ENCODE assay signal across 20 mouse cellular contexts in the genomic region with DNA sequence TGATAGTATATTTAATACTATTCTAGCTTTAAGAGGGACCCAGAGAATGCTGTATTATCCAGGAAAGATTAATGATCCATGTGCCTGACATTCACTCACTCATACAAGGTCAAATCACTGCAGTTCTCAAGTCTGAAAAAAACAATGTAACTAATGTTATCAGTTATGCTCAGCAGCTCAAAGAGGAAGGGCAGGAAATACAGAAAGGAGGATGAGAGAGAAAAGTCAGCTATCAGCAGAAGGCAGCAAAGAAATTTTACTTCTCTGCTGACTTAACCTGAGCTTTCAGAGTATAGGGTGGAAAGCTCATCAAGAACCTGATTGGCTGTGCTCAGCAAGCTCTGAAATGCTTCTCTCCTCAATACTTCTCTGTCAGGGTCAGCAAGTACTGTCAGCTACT.
"Had no signal": no experiment of that assay in that cellular context is flagged by ENCODE, and none has a peak within 500 bp of the region (broad histone marks: within the 10 kb centered on the region; RNA-seq: fewer than 3 reads in every experiment).

No protein-coding gene starts in this region.

- H3K9ac ChIP-seq: liver, embryonic 15.5 days; lung, embryonic 14.5 days; midbrain, embryonic 13.5 days; neural tube, embryonic 13.5 days; neural tube, embryonic 15.5 days; stomach, embryonic 15.5 days had no signal

- H3K4me3 ChIP-seq: liver, embryonic 15.5 days; midbrain, embryonic 13.5 days; myocyte; neural tube, embryonic 13.5 days; neural tube, embryonic 15.5 days; stomach, embryonic 15.5 days had no signal

- H3K36me3 ChIP-seq: liver, embryonic 15.5 days; midbrain, embryonic 13.5 days; neural tube, embryonic 13.5 days; neural tube, embryonic 15.5 days; stomach, embryonic 15.5 days had no signal

- ATAC-seq: midbrain, embryonic 13.5 days; midbrain, embryonic 16.5 days had no signal

- H3K9me3 ChIP-seq: liver, embryonic 15.5 days; midbrain, embryonic 13.5 days; neural tube, embryonic 13.5 days; neural tube, embryonic 15.5 days; stomach, embryonic 15.5 days had no signal

- H3K4me2 ChIP-seq: liver, embryonic 15.5 days; lung, embryonic 14.5 days; midbrain, embryonic 11.5 days; midbrain, embryonic 13.5 days; neural tube, embryonic 13.5 days; neural tube, embryonic 15.5 days; stomach, embryonic 15.5 days had no signal

- H3K4me1 ChIP-seq: liver, embryonic 15.5 days; stomach, embryonic 15.5 days had no signal

- H3K27ac ChIP-seq: liver, embryonic 15.5 days; macrophage; midbrain, embryonic 13.5 days; neural tube, embryonic 13.5 days; neural tube, embryonic 15.5 days; stomach, embryonic 15.5 days; stomach, postnatal 0 days had no signal

- DNase-seq: lung, adult 18-20 months; lung, embryonic 14.5 days; lung, postnatal 10 days; lung, postnatal 36 days; retina, postnatal 1 day; right cerebral cortex, adult 18-20 months; right cerebral cortex, postnatal 14 days; thymus, adult 2 months; thymus, postnatal 25 days; thymus, postnatal 4 days had no signal

- H3K27me3 ChIP-seq: liver, embryonic 15.5 days; midbrain, embryonic 13.5 days; neural tube, embryonic 15.5 days; stomach, embryonic 15.5 days had no signal
